Mouse (Mus musculus) heart, adult 8-10 months (tissue): ENCODE data around the gene Palm2. TPM values are rescaled to one million over a fixed set of nuclear protein-coding genes. Genes with fewer than 3 reads are reported as not detected.
A peak's percentile ranks its signal among the peaks of the same experiment; 100 is the strongest.

Experiments
- DNase-seq: peaks from one replicate; pipeline ENCODE4 v3.0.0; 2022; ENCODE audit warnings: low spot score
- total RNA-seq, 4 experiments: library from RNA; stranded (reverse); gene quantifications; 2 replicates each; pipeline ENCODE4 v1.2.4; 2022

Palm2 gene
- total RNA-seq, 4 experiments from 2014 or later: 12.3 to 24.6 (median 13.4) TPM

- no peak for DNase-seq
Measured at GRCm38 (mm10) chr4:57514003-57514937, 80.2 kb downstream of the Palm2 start.

GRCm38 (mm10) chr4:57515356-57515755 lies 81.3 kb downstream of the Palm2 start:
- DNase-seq: no peak

- no peak for DNase-seq
Measured at GRCm38 (mm10) chr4:57523456-57523855, 89.4 kb downstream of the Palm2 start.

DNA sequence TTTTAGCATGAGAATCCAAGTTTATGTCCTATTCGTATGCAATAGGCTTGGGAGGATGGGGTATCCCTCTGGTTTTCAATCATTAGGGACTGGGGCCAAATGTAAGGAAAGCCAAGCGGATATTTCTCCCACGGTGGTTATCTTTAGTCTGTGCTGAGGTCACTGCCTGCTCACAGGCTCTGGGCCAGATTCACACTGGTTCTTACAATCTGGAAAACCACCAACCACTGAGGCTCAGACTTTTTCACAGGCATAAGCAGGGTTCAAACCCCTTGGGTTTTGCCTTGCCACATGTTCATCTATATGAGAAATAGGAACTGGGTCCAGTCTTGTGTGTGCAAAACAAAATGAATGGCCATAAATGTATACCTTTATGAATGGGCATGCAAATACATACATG lies 90.4 kb downstream of the Palm2 start:
- DNase-seq: peak; percentile 60

GRCm38 (mm10) chr4:57525221-57526011 lies 91.4 kb downstream of the Palm2 start:
- peak; percentile 42 for DNase-seq

DNA sequence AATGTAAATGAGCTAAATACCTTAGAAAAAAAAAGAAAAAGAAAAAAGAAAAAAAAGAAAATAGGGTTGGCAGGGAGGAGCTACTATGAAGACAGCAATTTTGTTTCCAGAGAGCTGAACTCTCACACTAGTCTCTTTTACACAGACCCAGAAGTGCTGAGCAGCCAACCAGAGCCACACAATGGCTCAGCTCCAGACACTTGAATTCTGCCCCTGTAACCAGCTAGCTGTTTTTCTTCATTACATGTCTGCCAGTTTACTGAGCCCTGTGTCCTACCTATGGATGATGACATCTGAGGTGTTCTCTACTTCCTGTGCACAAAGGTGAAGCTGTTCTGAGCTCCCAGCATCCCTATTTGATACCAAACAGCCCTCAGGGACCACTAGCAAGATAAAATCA lies 94.2 kb downstream of the Palm2 start:
- DNase-seq: no peak

DNA sequence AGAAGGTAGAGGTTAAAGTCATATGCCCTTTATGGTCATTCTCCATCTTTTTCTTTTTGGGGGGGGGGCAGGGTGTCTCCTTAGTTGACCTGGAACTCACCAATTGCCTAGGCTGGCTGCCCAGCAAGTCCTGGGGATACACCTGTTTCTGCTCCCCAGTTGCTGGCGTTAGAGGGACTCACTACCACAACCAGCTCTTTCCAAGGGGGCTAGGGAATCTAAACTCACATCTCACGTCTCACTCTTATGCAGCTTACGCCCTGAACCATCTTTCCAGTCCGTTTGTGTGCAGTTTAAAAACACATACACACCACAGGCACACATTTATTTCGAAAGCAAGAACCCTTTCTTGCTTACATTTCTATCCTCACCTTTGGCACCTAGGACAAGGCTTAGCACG lies 99.6 kb downstream of the Palm2 start:
- no peak for DNase-seq

DNA sequence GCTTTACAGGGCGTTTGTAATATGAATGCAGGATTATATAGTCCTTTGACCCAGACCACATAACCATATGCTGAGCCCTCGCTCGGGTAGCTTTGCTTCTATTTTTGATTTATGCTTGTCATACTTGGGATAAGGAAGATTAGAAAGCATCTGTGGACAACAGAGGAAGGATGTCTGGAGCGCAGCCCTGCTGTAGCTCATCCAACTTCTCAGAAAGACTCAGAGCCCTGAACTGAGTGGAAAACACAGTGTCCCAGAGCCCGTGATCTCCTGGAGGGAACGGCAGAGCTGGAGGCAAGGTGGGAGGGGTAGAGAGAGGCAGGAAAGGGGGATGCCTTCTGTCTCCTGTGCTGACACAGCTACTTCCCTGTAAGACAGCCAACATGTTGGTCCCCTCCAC lies 100.2 kb downstream of the Palm2 start:
- DNase-seq: no peak

- DNase-seq: no peak
Measured at GRCm38 (mm10) chr4:57535087-57535486, 101.0 kb downstream of the Palm2 start.

DNA sequence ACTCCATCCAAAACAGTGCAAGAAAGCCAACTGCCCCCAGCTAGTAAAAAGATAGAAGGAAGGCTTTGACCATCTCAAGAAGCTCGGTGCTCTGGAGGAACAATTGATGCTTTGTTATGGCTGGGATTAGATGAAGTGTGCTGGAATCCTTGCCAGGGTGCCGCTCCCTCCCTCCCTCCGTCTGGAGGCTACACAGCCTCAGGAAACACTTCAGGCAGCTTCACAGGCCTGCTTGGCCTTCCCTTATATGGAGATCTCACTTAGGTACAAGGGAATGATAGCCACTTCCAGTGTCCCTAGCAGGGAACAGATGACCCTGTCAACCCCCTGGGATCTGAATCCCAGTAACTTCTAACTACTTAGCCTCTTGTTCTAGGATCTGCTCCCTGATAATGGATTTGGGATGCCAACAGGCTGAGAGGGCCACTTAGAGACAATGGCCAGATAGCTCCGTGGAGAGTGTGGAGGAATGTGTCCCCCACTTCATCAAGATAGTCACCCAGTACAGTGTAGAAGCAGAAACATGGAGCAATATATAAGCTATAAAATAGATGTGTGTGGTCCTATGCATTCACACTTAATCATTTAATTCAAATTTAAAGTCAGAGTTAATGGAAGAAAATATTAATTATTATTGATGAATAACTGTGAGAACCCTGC lies 104.1 kb downstream of the Palm2 start:
- DNase-seq: no peak

DNA sequence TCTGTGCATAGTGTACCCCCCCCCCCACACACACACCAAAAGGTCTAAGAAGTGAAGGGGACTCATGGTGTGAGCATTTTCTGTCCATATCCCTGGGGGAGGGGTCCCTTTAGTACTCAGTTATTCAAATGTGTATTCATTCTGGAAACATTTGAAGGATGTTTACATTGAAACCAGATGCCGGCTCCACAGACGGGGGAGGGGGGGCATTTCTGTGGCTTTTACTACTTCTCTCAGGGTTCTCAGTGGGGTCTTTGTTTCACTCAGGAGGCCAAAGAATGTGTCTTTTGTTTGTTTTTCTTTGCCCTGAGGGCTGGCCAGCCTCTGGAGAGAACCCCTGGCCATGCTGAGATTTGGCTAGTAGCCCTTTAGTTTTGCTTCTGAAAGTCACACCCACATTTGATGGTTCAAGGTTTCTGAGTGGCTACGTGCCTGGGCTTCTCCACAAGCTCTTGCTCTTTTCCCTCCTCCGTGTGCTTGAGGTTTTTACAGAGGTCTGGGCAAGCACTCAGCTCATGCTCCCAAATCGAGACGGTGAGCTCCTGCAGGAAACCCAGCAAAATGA lies 109.7 kb downstream of the Palm2 start:
- no peak for DNase-seq

DNA sequence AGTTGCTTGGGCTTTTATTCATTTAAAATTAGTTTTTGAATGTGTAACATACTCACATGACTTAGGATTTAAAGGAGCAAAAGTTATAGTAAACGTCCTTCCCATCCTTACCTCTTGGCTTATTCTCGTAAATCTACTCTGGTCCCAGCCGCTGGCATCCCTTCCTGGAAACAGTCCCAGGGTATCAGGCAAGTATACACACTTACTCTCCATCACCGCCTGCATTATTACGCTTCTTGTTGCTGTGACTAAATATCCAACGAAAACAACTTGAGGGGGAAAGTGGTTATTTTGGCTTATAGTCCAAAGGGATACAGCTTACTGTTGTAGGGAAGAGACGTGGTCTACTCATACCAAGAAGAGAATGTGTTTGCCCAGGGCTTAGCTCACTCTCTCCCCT lies 113.7 kb downstream of the Palm2 start:
- no peak for DNase-seq

DNA sequence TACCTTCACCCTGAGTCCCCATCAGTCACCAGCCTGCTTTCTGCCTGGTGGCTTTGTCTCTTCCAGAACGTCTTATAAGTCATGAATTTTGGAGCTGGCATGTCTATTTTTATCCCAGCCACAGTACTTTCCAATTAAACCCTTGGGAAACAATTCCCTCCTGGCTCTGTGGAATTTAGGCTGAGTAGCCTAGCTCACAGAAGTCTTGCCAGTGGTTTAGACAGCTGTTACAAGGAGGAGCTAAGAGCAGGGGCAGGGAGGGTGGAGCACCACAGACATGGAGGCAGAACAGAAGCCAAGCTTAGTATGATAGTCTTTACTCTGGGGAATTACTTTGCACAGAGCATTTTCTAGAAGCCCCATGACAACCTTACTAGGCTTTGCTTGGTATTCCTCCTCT lies 116.2 kb downstream of the Palm2 start:
- DNase-seq: no peak

GRCm38 (mm10) chr4:57557102-57557501 lies 123.1 kb downstream of the Palm2 start:
- no peak for DNase-seq

DNA sequence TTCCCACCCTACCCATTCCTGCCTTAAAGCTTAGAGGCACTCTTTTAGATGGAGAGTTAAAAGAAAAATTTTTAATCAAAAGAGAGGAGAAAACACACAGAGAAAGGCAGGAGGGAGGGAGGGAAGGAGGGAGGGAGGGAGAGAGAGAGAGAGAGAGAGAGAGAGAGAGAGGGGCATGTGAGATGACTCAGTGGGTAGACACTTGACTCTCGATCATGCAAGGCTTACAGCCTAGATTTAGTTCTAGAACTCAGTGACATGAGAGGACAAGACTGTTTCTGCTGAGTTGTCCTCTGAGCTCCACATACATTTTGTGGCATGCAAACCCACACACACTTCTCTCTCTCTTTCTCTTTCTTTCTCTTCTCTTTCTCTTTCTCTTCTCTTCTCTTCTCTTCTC lies 125.4 kb downstream of the Palm2 start:
- no peak for DNase-seq

- no peak for DNase-seq
Measured at GRCm38 (mm10) chr4:57560010-57560409, 126.0 kb downstream of the Palm2 start.

DNA sequence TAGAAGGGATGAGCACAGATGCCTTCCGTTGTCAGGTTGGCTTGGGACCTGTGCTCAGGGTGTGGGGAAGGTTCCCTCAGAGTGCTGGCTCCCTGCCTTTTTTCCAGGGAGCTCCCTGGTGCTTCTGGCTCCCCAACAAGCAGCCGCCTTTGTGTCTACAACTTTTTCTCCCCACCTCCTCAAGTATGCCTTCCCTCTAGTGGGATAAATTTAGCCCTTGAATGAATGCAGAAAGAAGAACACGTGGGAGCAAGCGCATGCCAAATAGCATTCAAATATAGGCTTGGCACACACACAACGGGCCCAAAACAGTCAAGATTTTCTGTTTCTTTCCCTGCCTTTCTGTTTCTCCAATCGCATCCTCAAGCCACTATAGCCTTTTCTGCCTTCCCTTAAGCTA lies 127.0 kb downstream of the Palm2 start:
- DNase-seq: no peak

DNA sequence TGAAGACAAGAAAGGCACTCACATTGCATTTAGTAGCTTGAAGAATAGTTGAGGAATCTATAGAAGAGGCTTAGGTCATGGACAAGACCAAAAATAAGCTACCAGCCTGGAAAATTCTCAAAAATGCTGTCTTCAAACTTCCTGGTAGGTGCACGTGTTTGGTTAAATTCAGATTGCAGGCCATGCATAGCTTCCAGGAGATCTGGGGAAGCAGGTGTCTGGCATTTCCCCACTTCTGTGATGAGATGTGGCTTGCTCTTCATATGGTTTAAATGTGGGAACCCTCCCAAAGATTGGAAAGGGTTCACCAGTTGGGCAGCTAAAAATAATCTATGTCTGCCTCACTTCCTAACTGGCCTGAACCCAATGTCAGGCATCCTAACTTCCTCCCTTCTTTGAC lies 131.2 kb downstream of the Palm2 start:
- DNase-seq: no peak

- DNase-seq: no peak
Measured at GRCm38 (mm10) chr4:57565811-57566210, 131.8 kb downstream of the Palm2 start.

- peak; percentile 36 for DNase-seq
Measured at GRCm38 (mm10) chr4:57567666-57568206, 133.7 kb downstream of the Palm2 start, which contains the start of gene Pakap. TSS of gene Pakap (plus strand) at chr4:57568179.

- DNase-seq: no peak
Measured at GRCm38 (mm10) chr4:57568268-57569068, 134.4 kb downstream of the Palm2 start.
